Mouse (Mus musculus): Measurements from ENCODE around the gene Baz1b.

GRCm38 (mm10) chr5:135246531-135246930, 59.5 kb downstream of the Baz1b start:
- TF ChIP-seq POLR2A (IDR thresholded peaks at IDR 0.05; ENCODE audit: insufficient read length, low read depth) = no peak
- TF ChIP-seq USF1 (IDR thresholded peaks at IDR 0.05; ENCODE audit: low read depth) = no peak
- TF ChIP-seq POLR2AphosphoS2 (IDR thresholded peaks at IDR 0.05; ENCODE audit: insufficient read length, low read depth) = no peak
- TF ChIP-seq MAX (IDR thresholded peaks at IDR 0.05; ENCODE audit: low read depth) = no peak
- no peak for TF ChIP-seq E2F4 (IDR thresholded peaks at IDR 0.05; ENCODE audit: insufficient read depth)
- no peak for TF ChIP-seq TCF3 (IDR thresholded peaks at IDR 0.05; ENCODE audit: insufficient read length, low read depth)

Measured in myocyte (in vitro differentiated cells).